Mouse (Mus musculus) olfactory bulb, adult 2 months (tissue): Measurements from ENCODE around the gene Kirrel. TPM values are rescaled to one million over a fixed set of nuclear protein-coding genes. Genes with fewer than 3 reads are reported as not detected.
A peak's percentile ranks its signal among the peaks of the same experiment; 100 is the strongest.

Experiments
- H3K27ac ChIP-seq: fragments of 200-500 bp; 2 replicates; pipeline ENCODE4 v1.5.1; 2012; ENCODE audit warnings: low read depth, low read length; ENCODE audit not compliant: insufficient read depth
- H3K4me1 ChIP-seq: fragments of 200-500 bp; 2 replicates; pipeline ENCODE4 v1.6.1; 2012; ENCODE audit warnings: low read length; ENCODE audit not compliant: control insufficient read depth, insufficient read depth
- H3K4me3 ChIP-seq: fragments of 200-500 bp; 2 replicates; pipeline ENCODE4 v1.5.1; 2012; ENCODE audit warnings: mild to moderate bottlenecking, low read depth, low read length, moderate library complexity; ENCODE audit not compliant: insufficient read depth
- CTCF ChIP-seq: fragments of 200-500 bp; IDR thresholded peaks from 2 replicates; pipeline ENCODE4 v1.5.1; 2012; ENCODE audit warnings: low read depth, mild to moderate bottlenecking, low read length, moderate library complexity; ENCODE audit not compliant: insufficient read depth
- POLR2A ChIP-seq: fragments of 200-500 bp; IDR thresholded peaks from 2 replicates; pipeline ENCODE4 v1.6.1; 2012; ENCODE audit warnings: mild to moderate bottlenecking, low read depth, low read length, moderate library complexity; ENCODE audit not compliant: insufficient read depth
- WGBS: fragments of 180-500 bp; shearing (Covaris S2); methylation state at CpG from one replicate; pipeline ENCODE4 v1.1.7; 2018; 5-methylcytosine and 5-hydroxymethylcytosine counted together
- polyA plus RNA-seq: library from polyadenylated mRNA; stranded (reverse); fragments of >200 nt; gene quantifications from 2 replicates; pipeline ENCODE4 v1.2.4, GENCODE M21; 2012; ENCODE audit warnings: low replicate concordance; ENCODE audit not compliant: missing spikeins, insufficient read depth, insufficient read length

The Kirrel gene
- polyA plus RNA-seq, 1 experiment: not detected

DNA sequence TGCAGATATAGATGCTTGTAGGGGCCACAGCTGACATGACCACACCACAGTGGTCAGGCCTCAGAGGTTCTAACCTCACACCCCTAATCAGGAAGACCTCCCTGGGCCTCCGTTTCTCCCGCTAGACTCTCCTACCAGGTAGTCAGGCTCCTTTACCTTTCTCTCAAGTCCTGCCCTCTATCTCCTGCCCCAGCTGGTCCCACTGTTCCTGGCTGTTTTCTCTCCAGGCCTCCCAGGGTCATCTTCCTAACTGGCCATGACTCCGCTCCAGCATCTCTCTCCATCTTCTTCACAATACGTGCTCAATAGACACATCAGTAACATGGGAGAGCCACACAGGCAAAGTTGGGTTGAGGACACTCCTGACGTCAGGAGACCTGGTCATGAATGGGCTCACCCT, 12.9 kb downstream of the Kirrel start:
- WGBS: 96% methylated on average over 5 of the region's 5 CpGs
- Histone ChIP-seq H3K4me1 (peaks cover 19% of the 10 kb centered on the region), H3K27ac (no peak overlapping the region), H3K4me3 (no peak overlapping the region)
- TF ChIP-seq CTCF: no peak
- no peak for TF ChIP-seq POLR2A

DNA sequence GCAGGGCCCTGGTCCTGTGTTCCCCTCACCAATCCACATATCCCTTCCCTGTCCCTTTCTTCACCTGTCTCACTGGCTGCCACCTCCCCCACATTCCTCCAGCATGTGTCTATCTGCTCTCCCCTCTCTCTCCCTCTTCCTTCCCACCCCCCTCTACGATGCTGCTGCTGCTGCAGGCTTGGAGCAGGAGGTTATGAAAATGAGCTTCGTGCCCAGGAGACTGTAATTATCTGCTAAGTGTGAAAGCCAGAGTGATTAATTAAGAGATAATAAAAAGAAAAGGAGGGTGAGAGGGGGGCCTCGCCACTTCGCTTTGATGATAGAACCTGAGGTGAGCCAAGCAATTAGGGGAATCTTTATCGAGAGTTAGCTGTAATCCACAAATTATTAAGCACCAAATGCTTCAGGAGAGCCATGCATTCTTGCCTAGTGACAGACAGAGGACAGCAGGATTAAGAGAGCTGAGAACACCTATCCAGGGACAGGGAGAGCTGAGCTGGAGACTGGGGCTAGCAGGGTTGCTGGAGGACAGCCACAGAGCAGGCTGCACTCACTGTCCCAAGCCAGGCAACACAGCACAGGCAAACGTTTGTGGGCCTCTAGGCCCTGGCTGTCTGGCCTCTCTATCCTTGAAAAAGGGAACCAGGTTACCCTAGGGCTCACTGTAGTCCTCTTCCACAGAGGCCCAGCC, 13.6 kb downstream of the Kirrel start:
- Histone ChIP-seq H3K4me1 (peaks cover 19% of the 10 kb centered on the region), H3K27ac (peak overlapping the region; percentile 31; the same call in 1 of the 2 replicates), H3K4me3 (no peak overlapping the region)
- WGBS: 47% methylated on average over 6 of the region's 6 CpGs
- TF ChIP-seq POLR2A (no peak), CTCF (no peak)

DNA sequence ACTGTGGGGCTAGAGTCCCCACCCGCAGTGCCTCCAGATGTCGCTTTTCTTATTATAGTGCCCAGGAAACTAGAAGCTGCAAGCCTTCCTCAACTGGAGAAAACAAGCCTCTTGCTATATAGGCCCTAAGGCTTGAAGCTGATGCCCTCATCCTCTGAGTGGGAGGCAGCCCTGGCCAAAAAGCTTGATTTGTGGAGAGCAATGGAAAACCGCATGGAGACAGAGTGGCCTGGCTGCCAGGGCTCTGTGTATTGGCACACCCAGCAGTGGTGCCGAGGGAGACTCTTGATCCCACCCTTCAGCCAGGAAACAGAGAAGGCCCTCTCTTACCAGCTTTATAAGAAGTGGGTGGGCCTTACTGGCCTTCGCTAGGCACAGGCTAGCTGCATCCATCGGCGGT, 15.4 kb downstream of the Kirrel start:
- Histone ChIP-seq H3K4me3 (no peak overlapping the region), H3K27ac (no peak overlapping the region), H3K4me1 (peaks cover 29% of the 10 kb centered on the region)
- 82% methylated on average over 7 of the region's 7 CpGs for WGBS
- TF ChIP-seq POLR2A (no peak), CTCF (no peak)

DNA sequence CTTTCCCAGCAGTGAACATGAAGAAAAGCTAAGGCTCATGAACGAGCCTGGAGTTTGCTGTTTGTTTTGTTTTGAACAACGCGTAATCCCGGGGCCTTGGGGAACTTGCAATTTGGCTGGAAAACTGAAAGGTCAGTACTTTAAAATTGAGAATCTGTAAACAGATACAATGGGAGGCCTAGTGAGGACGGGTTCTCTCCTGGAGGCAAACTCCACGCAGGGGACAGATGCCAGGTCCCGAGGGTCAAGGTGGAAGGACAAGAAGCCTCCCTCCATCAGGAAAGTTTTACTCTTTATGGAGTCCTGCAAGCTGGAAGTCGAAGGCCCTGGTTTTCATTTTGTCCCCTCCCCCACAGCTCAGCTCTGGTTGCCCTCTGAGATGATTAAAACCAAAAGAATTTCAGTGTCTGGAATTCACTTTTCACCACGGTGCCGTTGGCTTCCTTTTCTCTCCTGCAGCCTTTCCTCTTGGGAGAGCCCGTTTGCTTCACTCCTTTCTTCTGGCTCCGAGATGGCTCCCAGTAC, 16.7 kb downstream of the Kirrel start:
- no peak overlapping the region for H3K27ac ChIP-seq
- TF ChIP-seq POLR2A: no peak
- TF ChIP-seq CTCF: no peak
- 50% methylated on average over 12 of the region's 12 CpGs for WGBS
- H3K4me1 ChIP-seq: peaks cover 31% of the 10 kb centered on the region
- H3K4me3 ChIP-seq: no peak overlapping the region

DNA sequence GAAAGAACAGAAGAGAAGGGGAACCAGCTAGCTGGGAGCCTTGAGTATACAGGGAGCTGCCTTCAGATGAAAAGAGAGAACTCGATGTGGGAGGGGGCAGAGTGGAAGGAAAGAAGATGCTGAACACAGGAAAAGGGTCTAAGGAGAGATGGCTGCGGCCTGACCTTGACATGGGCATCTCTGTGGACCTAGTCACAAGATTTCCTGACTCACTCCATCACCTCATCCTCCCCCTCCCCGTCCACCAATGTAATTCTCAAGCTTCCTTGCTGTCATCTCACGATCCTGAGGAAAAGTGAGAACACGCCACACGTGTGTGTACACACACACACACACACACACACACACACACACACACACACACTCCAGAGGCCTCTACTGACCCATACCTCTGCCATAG, 17.2 kb downstream of the Kirrel start:
- H3K4me1 ChIP-seq: peaks cover 31% of the 10 kb centered on the region
- H3K4me3 ChIP-seq: no peak overlapping the region
- H3K27ac ChIP-seq: no peak overlapping the region
- WGBS: 84% methylated on average over 6 of the region's 6 CpGs
- TF ChIP-seq CTCF: no peak
- TF ChIP-seq POLR2A: no peak

DNA sequence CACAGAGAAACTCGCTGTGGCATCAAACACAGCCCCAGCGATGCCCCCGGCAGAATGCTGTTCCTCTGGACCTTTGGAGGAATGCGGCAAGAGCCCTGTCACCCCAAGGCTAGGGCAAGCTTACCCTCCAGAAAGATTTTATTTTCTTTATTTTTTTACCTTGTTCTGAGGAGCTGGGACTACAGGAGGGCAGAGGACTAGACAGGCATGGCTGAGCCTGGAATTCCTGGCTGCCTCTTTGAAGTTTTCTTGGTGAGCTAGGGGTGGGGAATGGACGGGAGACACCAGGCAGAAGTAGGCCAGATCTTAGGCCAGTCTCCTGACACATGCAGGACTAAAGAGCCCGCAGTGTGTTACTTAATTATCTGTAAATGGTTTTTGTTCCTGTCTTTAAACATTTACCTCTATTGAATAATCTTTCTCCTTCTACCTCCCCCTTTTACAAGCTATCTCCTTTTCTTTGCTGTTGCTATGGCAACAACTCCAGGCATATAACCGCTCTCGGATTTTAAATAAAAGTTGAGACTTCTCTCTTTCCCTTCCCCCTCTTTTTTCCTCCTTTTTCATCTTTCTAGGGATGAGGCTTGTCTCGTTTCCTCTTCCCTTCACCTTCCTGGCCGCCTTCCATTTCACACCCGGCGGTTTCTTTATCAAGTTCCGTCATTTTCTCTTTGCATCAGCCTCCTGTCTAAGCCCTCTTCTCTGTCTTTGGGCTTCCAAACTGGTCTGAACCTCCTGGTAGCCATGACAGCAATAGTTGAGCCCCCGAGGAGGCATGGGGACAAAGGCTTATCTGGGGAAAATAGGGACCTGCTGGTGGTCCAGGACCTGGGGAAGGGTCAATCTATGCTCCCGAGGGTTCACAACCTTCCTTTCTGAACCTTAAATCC, 19.9 kb downstream of the Kirrel start:
- Histone ChIP-seq H3K4me3 (no peak overlapping the region), H3K4me1 (peaks cover 30% of the 10 kb centered on the region), H3K27ac (peak overlapping the region; percentile 36; the same call in 1 of the 2 replicates)
- whole genome bisulfite sequencing: 46% methylated on average over 15 of the region's 15 CpGs
- TF ChIP-seq CTCF: no peak
- no peak for TF ChIP-seq POLR2A

DNA sequence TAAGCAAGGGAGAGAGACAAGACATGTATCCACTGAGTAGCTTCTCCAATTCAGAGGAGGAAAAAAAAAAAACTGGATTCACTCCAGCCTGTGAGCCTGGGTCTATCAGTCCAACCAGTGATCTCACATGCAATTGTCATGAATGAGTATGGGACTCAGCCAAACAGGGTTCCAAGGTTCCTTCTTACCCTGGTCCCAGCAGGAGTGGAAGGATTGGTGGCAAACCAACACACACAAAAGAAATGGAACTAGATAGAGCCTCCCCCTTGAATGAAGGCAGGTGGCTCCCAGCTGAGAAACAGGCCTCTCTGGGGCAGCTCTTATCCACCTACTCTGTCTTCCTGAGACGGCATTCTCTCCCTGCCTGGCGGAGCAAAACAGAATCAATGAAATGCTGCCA, 21.5 kb downstream of the Kirrel start:
- Histone ChIP-seq H3K4me1 (peaks cover 24% of the 10 kb centered on the region), H3K27ac (no peak overlapping the region), H3K4me3 (no peak overlapping the region)
- no peak for TF ChIP-seq CTCF
- no peak for TF ChIP-seq POLR2A
- WGBS: 51% methylated on average over 2 of the region's 2 CpGs

DNA sequence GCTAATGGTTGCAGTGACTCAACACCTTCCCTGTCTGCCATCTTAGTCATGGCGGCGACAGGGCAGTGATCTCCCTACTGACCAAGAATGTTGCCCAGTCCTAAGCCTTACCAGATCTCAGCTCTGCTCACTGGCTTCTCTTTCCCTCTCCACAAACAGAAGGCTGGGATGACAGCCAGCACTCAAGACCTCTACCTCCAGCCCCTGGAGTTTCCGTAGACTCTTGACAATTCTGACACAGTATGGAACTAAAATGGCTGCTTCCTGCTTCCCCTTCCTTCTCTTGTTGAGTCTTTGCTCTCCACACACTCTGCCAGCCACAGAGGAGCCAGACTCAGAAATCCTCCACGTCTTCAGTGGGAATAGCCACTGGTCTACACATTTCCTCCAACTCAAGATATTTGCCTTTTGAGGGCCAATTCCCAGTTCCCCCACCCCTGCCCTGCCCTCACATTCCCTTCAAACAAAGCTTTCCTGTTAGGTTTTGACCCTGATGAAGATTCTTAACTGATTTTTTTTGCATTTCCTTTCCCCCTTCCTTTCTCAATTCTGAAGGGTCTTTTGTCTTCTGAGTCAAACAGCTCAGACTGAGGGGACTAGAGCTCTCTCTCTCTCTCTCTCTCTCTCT, 22.3 kb downstream of the Kirrel start:
- TF ChIP-seq CTCF (no peak), POLR2A (no peak)
- 88% methylated on average over 4 of the region's 4 CpGs for WGBS
- Histone ChIP-seq H3K4me3 (no peak overlapping the region), H3K4me1 (peaks cover 21% of the 10 kb centered on the region), H3K27ac (no peak overlapping the region)
